Mouse (Mus musculus) forebrain, embryonic 11.5 days (tissue): Measurements from ENCODE around the gene Mrps5. TPM values are rescaled to one million over a fixed set of nuclear protein-coding genes. Genes with fewer than 3 reads are reported as not detected.

Experiments used
- ATAC-seq: fragments of 200-750 bp; cut with Nextera tagmentation; replicated peaks from 2 replicates; pipeline ENCODE4 v1.8.0; 2017; ENCODE audit warnings: moderate TSS enrichment; ENCODE audit not compliant: low FRiP score
- DNase-seq: peaks from one replicate; pipeline ENCODE4 v3.0.0-alpha.2; 2017; ENCODE audit warnings: low spot score
- H3K27ac ChIP-seq: fragments of 300-500 bp; sonication (generic); 2 replicates; pipeline ENCODE4 v1.5.1; 2014; ENCODE audit warnings: low read depth, low read length
- H3K27me3 ChIP-seq: fragments of 300-500 bp; sonication (generic); 2 replicates; pipeline ENCODE4 v1.6.1; 2014; ENCODE audit warnings: mild to moderate bottlenecking, low read length, mixed read lengths; ENCODE audit not compliant: control insufficient read depth, insufficient read depth
- H3K36me3 ChIP-seq: fragments of 300-500 bp; sonication (generic); 2 replicates; pipeline ENCODE4 v1.6.1; 2014; ENCODE audit warnings: mild to moderate bottlenecking, low read length, moderate library complexity, mixed read lengths; ENCODE audit not compliant: control insufficient read depth, insufficient read depth
- H3K4me1 ChIP-seq: fragments of 300-500 bp; sonication (generic); replicated peaks from 2 replicates; pipeline ENCODE4 v1.6.1; 2014; ENCODE audit warnings: low read length, mixed read lengths; ENCODE audit not compliant: control insufficient read depth, insufficient read depth
- H3K4me2 ChIP-seq: fragments of 300-500 bp; sonication (generic); 2 replicates; pipeline ENCODE4 v1.6.1; 2014; ENCODE audit warnings: low read depth, mild to moderate bottlenecking, low read length, moderate library complexity, mixed read lengths; ENCODE audit not compliant: severe bottlenecking
- H3K4me3 ChIP-seq: fragments of 300-500 bp; sonication (generic); 2 replicates; pipeline ENCODE4 v1.5.1; 2014; ENCODE audit warnings: low read depth, low read length
- H3K9ac ChIP-seq: fragments of 300-500 bp; sonication (generic); 2 replicates; pipeline ENCODE4 v1.6.1; 2014; ENCODE audit warnings: low read length
- H3K9me3 ChIP-seq: fragments of 300-500 bp; sonication (generic); 2 replicates; pipeline ENCODE4 v1.6.1; 2016; ENCODE audit warnings: low read length, mixed read lengths; ENCODE audit not compliant: control insufficient read depth
- WGBS: fragments of 180-500 bp; shearing (Covaris S2); extraction: QIAGEN DNeasy Blood & Tissue Kit; methylation state at CpG from one replicate; pipeline ENCODE4 v1.1.7; 2014; 5-methylcytosine and 5-hydroxymethylcytosine counted together
- polyA plus RNA-seq: library from polyadenylated mRNA; unstranded; fragments of >200 nt; fragmentation: Nextera tagmentation; extraction: Ambion mirVana; gene quantifications from 2 replicates; pipeline ENCODE4 v1.2.1, GENCODE M21; 2014

The Mrps5 gene
- polyA plus RNA-seq, 1 experiment from 2014 or later = 167 TPM

DNA sequence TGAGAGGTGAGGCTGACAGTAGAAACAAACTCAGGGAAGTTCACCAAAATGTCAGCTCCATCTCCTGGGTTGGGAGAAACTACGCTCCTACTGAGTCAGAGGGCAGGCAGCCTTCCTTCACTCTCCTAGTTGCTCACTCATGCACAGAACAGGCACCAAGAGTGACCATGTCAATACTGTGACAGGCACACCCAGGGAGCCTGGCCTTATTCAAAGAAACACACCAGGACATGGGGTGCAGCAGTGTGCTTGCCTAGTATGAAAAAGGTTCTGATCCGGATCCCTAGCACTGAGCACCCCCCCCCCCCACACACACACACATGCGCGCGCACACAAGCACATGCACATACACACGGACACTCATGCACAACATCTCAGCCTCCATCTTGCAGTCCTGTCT lies 61.1 kb downstream of the Mrps5 start:
- no peak overlapping the region for H3K9ac ChIP-seq
- WGBS = 92% methylated on average over 6 of the region's 6 CpGs
- no peaks in the 10 kb centered on the region for H3K9me3 ChIP-seq
- H3K36me3 ChIP-seq = no peaks in the 10 kb centered on the region
- H3K4me3 ChIP-seq = no peak overlapping the region
- no peak for DNase-seq
- ATAC-seq = no peak
- H3K27ac ChIP-seq = no peak overlapping the region
- no peak overlapping the region for H3K4me2 ChIP-seq
- H3K4me1 ChIP-seq = no peaks in the 10 kb centered on the region
- H3K27me3 ChIP-seq = no peaks in the 10 kb centered on the region

DNA sequence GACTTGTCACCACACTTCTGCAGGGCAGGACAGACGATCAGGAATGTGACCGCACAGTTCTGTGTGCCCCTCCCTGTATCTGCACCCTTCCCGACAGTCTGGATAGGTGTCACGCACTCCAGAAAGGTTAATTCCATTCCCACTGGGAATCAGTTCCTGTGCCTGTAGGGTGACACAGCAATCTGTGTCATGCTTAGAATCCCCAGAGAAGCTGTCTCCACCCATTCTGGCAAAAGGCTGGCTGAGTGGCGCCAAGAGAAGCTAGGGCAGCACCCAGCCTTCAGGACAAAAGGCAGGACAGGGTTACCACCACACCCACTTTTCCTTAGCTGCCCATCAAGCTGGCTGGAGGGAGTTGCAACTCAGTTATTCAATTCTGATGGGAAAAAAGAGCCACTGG lies 62.9 kb downstream of the Mrps5 start:
- Histone ChIP-seq H3K36me3 (no peaks in the 10 kb centered on the region), H3K4me3 (no peak overlapping the region), H3K9ac (no peak overlapping the region), H3K9me3 (no peaks in the 10 kb centered on the region), H3K27ac (no peak overlapping the region), H3K4me1 (no peaks in the 10 kb centered on the region), H3K4me2 (no peak overlapping the region), H3K27me3 (peaks cover 3% of the 10 kb centered on the region)
- ATAC-seq (no peak), DNase-seq (no peak)
- 78% methylated on average over 5 of the region's 5 CpGs for WGBS

DNA sequence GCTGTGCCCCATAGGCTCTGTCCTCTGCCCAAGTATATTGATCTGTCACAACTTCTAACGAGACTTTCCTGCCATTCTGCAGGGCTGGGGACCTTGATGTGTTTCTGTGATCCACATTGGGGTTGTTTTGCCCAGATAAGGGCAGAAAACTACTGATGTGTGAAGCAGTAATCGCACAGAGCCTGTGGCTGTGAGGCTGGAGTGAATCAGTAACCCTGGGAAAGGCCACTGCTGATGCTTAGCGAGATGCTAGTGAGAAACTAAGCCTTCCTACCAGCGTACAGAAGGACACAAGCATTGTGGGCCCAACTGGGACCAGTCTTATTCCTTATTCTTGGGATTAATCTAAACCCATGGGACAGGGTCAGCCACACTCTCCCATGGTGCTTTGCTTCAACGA lies 64.6 kb downstream of the Mrps5 start:
- Histone ChIP-seq H3K27ac (no peak overlapping the region), H3K27me3 (peaks cover 20% of the 10 kb centered on the region), H3K9ac (no peak overlapping the region), H3K4me1 (peaks cover 6% of the 10 kb centered on the region), H3K36me3 (no peaks in the 10 kb centered on the region), H3K4me3 (no peak overlapping the region), H3K9me3 (no peaks in the 10 kb centered on the region), H3K4me2 (no peak overlapping the region)
- ATAC-seq (no peak), DNase-seq (no peak)
- WGBS = 74% methylated on average over 5 of the region's 5 CpGs

DNA sequence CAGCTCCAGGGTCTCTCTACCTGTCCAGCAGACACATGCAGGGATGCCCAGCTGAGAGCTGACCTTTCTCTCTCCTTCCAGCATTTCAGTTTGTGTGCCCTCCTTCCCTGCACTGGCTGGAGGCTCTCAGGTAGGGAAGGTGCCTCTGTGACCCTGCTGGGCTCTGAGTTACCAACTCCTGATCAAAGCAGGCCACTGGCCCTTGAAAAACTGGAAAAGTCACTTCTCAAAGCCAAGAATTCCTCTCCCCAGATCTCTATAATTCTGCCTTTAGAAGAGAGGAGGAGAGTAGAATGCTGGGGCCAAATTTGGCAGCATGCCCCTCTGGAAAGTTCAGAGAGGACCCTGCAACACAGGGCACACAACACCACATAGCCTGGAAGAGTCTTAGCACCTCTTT lies 65.3 kb downstream of the Mrps5 start:
- H3K27ac ChIP-seq = no peak overlapping the region
- H3K9ac ChIP-seq = no peak overlapping the region
- H3K9me3 ChIP-seq = no peaks in the 10 kb centered on the region
- ATAC-seq (no peak), DNase-seq (no peak)
- peaks cover 27% of the 10 kb centered on the region for H3K27me3 ChIP-seq
- H3K4me3 ChIP-seq = no peak overlapping the region
- H3K36me3 ChIP-seq = no peaks in the 10 kb centered on the region
- no peak overlapping the region for H3K4me2 ChIP-seq
- H3K4me1 ChIP-seq = peaks cover 6% of the 10 kb centered on the region

DNA sequence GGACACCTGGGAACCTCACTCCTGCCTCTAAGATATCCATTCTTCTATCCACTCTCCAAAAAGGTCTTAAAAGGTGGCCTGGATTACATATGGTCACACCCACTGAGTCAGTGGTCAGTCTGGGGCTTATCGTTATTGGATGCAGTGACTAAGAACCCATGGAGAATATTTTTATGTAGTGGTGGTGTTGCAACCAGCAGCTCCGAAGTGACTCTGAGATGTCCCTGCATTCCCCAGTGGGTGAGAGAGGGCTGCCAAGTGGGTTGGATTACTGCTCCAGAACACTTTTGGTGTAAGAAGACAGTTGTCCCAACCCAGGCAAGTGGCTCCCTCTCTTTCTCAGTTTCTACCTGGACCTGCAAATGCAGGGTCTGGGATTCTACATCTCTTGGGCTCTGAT lies 65.8 kb downstream of the Mrps5 start:
- WGBS = 92% methylated on average over 2 of the region's 2 CpGs
- Histone ChIP-seq H3K4me1 (peaks cover 6% of the 10 kb centered on the region), H3K9ac (no peak overlapping the region), H3K4me3 (no peak overlapping the region), H3K27me3 (peaks cover 30% of the 10 kb centered on the region), H3K27ac (no peak overlapping the region), H3K4me2 (no peak overlapping the region), H3K9me3 (no peaks in the 10 kb centered on the region), H3K36me3 (no peaks in the 10 kb centered on the region)
- DNase-seq (no peak), ATAC-seq (no peak)

DNA sequence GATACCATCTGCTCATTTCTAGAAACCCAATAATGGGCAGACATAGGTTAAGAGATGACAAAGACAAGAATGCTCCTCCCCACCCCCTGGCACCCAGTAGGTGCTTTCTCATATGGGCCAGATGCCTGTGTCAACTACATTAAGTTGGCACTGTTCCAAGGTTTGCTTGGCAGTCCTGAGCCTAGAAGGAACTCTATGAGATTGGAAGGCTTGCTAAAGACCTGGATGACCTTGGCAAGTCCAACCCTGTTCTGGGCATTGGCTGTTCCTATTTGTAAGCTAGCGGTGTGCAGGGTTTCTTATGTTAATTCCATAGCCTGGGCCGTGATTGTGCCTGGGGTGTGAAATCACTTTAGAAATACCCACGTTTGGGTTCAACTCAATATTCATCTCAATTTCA lies 67.8 kb downstream of the Mrps5 start:
- no peaks in the 10 kb centered on the region for H3K36me3 ChIP-seq
- no peaks in the 10 kb centered on the region for H3K9me3 ChIP-seq
- H3K4me3 ChIP-seq = no peak overlapping the region
- no peak overlapping the region for H3K9ac ChIP-seq
- ATAC-seq (no peak), DNase-seq (no peak)
- H3K4me2 ChIP-seq = no peak overlapping the region
- H3K4me1 ChIP-seq = peaks cover 6% of the 10 kb centered on the region
- WGBS = 66% methylated on average over 3 of the region's 3 CpGs
- H3K27me3 ChIP-seq = peaks cover 30% of the 10 kb centered on the region
- no peak overlapping the region for H3K27ac ChIP-seq

DNA sequence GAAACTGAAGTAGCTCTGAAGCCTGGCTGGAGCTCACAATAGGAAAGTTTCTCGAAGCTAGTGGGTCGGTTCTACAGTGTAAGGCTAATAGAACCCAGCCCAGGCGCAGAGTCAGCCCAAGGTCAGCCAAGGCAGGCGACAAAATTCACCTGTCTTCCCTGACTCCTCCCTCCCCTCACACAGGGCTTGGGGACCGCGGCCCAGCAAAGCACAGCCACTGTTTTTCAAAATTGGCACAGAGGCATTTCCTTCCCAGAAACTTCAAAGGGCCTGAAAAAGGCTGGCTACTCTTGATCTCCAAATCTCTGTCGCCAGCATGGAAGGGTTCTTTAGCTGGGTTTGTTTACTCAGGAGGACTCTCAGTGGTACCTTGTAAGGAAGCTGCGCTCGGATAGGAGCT lies 68.4 kb downstream of the Mrps5 start:
- Histone ChIP-seq H3K4me3 (no peak overlapping the region), H3K9ac (no peak overlapping the region), H3K27ac (no peak overlapping the region), H3K4me2 (no peak overlapping the region), H3K4me1 (peaks cover 6% of the 10 kb centered on the region), H3K9me3 (no peaks in the 10 kb centered on the region), H3K27me3 (peaks cover 30% of the 10 kb centered on the region), H3K36me3 (no peaks in the 10 kb centered on the region)
- no peak for DNase-seq
- no peak for ATAC-seq
- WGBS = 5% methylated on average over 9 of the region's 9 CpGs

DNA sequence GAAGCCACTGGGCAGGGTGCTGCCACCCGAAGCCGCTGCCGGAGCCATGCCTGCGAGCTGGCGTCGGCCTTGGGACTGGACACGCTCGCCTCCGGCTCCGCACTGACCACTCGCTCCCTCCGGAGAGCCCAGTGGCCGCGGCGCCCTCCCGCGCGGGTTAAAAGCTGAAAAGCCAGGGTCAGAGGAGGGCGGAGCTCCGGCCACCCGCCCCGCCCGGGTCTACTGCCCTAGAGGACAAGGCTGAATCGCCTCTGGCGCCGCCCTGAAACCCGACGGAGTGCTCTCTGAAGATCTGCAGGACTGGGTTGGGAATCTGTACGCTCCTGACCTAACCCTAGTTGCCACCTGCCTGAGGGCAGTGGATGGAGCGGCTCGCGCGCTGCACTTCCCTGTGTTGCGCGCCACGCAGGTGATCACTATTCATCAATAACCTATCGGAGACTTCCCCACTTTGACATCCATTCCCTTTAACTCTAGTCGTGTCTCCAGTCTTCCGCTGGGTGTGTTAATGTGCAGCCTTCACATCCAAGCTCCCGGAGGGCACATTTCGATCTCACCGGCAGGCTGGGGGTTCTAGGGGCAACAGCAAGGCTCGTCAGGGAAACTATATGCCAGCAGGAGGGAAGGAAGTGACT lies 69.2 kb downstream of the Mrps5 start, which contains the start of gene Mal:
Mal (minus strand) TSS at position 610 of the 635 bp plus-strand sequence.
- ATAC-seq = no peak

More for the DNA sequence above, 69.2 kb downstream of the Mrps5 start, which contains the start of gene Mal:
- peak within 1 kb of the TSS; percentile 36 for H3K4me3 ChIP-seq
- H3K27me3 ChIP-seq = peaks cover 30% of the 10 kb centered on the region
- H3K27ac ChIP-seq = no peak within 1 kb of the TSS
- no peaks in the 10 kb centered on the region for H3K9me3 ChIP-seq
- WGBS = 1% methylated on average over 43 of the region's 43 CpGs
- peak within 1 kb of the TSS; percentile 32 for H3K9ac ChIP-seq
- H3K4me2 ChIP-seq = peak within 1 kb of the TSS; percentile 73
- peaks cover 6% of the 10 kb centered on the region for H3K4me1 ChIP-seq
- peak; percentile 57 for DNase-seq
- H3K36me3 ChIP-seq = no peaks in the 10 kb centered on the region
